Mouse (Mus musculus) adrenal gland, adult 2 months (tissue): ENCODE measurements at regions not wholly inside any gene's neighbourhood (a gene's known extent, or its start where the extent isn't known, plus 50 kb on each side); places are given as distances from the start of the nearest gene placed in this dataset.
"Not testable (repeated sequence)": the region's sequence is repeated elsewhere in the genome, so short reads cannot be mapped to it uniquely, and the experiment has no call there.

Experiments used
- DNase-seq: peaks from one replicate; pipeline ENCODE4 v3.0.0; 2021

DNA sequence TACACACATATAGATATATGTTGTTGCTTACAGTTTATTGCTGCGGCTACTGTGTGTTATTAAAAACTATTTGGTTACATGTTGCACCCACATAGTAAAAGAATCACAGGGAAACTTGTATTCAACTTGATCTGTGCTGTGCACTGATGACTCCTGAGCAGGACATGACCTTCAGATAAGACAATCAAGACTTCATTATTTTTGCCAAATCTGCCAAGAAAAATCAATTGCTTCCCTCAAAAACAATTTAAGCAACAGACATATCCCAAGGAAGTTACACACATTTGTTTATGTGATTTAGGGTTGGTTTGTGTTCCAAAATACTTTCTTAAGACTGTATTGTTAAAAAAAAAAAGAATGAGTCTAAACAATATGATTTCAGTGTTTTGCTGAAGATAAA is 114.7 kb upstream of the Emcn start:
- no peak for DNase-seq

GRCm38 (mm10) chr3:137227122-137227838 is 113.6 kb upstream of the Emcn start:
- no peak for DNase-seq

GRCm38 (mm10) chr3:137228416-137228815 is 112.5 kb upstream of the Emcn start:
- DNase-seq, result no peak

DNA sequence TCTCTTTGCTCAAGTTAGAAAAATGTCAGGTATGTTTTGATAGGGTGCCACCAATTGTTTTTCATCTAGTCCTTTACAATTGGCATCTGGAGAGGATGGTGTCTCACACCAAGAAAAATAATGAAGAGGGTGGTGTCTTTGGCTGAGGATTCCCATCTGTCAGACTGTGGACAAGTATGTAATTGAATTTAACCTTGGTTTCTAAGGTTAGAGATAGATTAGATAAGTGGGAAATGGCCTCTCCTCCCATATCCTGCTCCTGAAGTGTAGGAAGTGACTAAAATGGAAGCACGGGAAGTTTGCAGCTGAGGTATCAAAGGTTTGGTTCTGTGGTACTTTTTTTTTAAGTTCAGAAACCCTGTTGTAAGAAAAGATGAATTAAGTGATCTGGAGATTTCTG is 98.0 kb upstream of the Emcn start:
- peak; percentile 4 for DNase-seq

DNA sequence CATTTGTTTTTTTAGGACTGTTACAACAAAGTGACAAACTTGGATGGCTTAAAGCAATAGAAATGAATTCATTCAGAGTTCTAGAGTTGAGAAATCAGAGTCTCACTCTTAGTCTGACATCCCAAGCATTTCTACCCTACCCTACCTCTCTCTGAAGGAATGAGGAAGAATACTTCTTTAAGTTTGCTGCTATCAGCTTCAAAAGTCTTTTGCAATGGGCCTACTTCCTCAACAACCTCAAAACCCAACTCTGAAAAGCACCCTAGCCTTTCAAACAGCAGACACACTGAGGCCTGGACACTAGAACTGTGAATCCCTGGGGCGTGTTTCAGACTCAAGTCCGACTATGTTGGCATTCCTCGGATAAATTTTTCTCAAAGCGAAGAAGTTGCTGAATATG is 77.0 kb upstream of the Emcn start:
- DNase-seq, result no peak

- DNase-seq, result no peak
These were observed 73.1 kb upstream of the Emcn start for GRCm38 (mm10) chr3:137267752-137268151.

- DNase-seq, result peak; percentile 7
These were observed 65.4 kb upstream of the Emcn start for GRCm38 (mm10) chr3:137275444-137275843.

GRCm38 (mm10) chr3:137279284-137279683 is 61.6 kb upstream of the Emcn start:
- no peak for DNase-seq

GRCm38 (mm10) chr3:137281052-137281451 is 59.8 kb upstream of the Emcn start:
- DNase-seq, result no peak

DNA sequence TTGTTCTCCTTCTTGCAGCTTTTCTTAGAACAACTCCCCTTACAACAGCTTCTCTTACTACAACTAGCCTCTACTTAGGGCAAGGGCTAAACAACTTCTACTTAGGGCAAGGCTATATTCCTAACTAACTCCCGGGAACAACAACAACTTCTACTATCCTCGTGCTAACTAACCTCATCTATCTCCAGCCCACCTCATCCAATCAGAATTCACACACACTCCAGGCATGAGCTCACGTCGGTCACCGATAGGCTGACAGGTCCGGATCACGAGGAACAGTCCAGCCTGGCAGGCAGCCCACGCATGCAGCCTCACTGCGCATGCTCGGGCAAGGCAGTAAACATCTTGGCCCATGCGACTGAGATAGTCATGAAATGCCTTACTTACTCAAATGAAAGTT is 53.3 kb upstream of the Emcn start:
- not testable (repeated sequence) for DNase-seq

DNA sequence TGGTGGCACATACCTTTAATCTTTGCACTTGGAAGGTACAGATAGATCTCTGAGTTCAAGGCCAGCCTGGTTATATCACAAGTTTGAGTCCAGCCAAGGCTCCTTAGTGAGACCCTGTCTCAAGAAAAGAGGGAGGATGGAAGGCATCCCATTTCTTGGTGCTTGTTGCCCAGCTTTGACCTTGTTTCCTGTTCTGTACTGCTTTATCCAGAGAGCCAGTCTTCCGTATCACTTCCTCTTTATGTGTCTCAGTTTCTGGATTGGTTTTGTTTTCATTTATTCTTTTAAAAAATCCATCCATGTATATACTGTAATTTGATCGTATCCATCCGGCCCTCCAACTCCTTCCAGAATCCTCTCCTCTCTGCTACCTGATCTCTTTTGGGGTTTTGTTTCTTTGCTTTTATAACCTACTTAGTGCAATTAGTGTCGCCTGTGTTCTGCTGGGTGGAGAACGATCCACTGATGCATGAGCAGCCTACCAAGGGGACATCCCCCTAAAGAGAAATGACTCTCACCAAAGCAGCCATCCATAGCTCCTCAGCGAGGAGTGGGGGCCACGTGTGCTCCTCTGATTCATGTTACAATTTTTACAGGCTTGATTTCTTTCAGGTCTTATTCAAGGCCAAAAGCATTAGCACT is 52.4 kb upstream of the Emcn start:
- no peak for DNase-seq

DNA sequence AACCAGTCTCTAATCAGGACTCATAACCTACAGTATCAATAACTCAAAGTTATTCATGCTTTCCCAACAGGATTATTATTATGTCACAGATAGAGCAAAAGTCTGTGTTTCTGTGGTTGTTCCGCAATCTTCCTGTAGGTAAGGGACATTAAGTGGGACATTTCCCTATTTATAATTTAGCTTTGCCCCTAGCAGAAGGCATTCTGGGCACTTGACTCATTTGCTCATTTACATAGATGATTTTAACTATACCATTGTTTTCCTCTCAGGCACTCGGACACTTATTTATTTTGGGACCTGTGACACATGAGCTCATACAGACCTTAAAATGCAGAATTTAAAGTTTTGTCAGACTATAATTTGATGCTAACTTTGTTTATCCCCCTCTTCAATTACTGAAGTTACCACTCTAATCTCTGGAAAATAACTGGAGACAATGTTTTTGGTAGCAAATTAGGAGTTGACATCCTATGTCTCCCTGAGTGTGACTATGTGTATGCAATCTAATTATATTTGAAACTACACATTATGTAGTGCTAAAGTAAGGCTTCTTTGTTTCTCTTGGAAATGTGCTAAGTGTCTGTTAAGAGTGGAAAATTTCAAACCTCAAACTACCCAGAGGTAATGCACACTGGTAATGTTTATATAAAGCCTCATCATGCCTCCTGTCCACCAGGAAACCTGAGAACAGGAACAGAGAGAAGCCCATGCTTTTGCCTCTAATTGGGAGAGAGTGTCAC is 51.8 kb upstream of the Emcn start:
- DNase-seq, result no peak

DNA sequence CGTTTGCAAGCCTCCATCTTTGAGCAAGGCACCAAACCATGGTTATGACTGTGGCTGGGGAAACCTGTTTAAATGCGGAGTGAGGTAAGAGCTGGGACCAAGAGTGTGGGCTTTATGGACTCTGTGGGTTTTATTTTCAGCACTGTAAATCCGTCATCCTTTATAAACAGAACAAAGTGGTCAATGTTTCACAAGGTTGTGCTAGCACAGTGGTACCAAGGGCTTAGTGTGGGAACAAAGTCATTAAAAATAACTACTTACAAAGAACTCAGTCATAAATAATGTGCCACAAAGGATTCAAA is 51.2 kb upstream of the Emcn start:
- no peak for DNase-seq
